Mouse (Mus musculus): Measurements from ENCODE around the gene Cog7. TPM values are rescaled to one million over a fixed set of nuclear protein-coding genes. Genes with fewer than 3 reads are reported as not detected.

The Cog7 gene
- total RNA-seq (2023), result 11.2 TPM

DNA sequence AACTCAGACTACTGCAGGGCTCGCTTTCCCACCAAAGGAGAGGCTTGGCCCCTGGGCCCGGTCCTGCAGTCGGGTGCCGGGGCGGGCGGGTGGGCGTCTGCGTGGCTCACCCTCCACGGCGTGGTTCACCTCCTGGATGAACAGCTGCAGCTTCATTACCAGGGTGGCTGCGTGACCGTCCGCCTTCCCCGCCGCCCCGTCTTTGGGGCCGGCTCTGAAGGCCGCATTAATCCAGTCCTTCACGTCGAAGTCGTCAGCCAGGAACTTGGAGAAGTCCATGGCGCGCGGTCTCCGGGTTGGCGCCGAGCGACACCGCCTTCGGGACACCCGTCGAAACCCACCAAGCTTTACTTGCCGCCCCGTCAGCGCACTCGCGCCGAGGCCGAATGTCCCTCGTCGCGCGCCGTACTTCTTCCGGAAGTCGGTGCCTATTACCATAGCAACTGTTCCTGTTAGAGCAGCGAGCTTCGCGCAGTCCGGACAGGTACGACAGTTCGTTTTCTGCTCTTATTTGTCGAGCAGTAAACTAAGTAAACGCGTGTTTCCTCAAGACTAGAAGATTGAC lies at the start of gene Cog7:
TSS of gene Cog7 (minus strand) at position 405 of the 565 bp plus-strand sequence.

DNA sequence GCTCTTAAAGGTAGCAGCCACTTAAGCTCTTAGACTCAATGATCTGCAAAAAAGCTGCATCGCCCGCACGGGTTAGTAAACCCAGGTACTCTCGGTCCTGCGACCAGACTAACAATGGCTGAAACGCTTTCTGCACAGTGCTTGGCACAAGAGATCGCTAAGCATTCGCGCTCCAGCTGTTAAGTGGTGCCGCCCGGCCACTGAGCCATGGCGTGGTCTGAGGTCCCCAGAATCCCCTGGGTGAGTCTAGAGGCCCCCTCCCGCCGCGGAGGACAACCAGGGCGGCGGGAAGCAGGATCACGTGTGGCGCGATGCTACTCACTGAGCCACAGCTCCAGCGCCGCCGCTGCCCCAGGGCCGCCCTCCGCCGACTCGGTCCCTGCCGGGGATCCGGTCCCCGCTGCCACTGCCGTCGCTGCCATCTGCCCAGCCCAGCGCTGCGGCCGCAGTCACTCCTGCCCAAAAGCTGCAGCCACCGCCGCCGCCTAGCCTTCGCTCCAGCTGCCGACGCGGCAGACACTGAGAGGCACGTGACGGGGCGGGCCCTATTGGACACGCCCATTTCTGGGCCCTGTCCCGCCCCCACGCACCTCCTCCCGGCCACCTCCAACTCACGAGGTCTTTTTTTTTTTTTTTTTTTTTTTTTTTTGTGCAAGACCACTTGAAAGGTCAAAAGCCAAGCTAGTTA lies 39.3 kb upstream of the Cog7 start, which contains the start of gene Gga2:
TSS of gene Gga2 (minus strand) at position 556 of the 688 bp plus-strand sequence.

DNA sequence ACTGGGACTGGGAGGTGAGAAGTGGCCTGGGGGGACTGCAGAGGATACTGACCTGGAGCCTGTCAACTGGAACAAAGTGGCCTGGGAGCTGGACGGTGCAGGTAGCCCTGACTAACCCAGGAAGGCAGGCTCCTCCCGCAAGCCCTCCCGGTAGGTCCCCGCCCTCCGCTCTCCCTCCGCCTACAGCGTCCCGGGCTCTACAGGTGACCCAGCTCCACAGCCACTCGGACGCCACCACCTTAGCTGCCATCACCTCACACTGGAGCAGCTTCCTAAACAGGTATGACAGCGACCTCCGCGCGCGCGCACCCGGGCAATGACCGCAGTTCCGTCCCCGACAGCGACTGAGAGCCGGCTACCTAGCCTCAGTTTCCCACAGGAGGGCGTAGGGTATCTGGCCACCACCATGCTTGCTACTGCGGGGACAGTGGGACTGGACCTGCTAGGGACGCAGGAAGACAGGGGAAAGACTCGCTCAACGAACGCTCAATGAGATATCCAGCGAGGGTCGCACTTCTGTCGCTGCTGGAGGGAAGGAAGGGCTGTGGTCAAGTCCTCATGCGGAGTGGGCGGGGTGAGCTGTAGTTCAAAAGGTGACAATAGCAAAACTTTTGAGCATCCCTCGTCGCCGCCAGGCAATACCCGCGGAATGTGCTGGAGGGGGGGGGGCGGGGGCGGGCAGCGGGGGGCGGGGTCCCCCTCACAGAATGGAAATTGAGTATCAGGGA lies 116.5 kb downstream of the Cog7 start, which contains the start of gene Scnn1b:
TSS of gene Scnn1b (plus strand) at position 181 of the 728 bp plus-strand sequence.

Other genes with a start within 250 kb of the Cog7 start
- gene Scnn1g, start 247.2 kb downstream of the Cog7 start, total RNA-seq (2023), result not detected
- not detected for gene Scnn1b, start 116.7 kb downstream of the Cog7 start, total RNA-seq (2023)
- gene Gga2, start 39.5 kb upstream of the Cog7 start, total RNA-seq (2023), result 21.0 TPM
- gene Ubfd1, start 85.5 kb upstream of the Cog7 start, total RNA-seq (2023), result 44.2 TPM
- gene Ears2, start 85.6 kb upstream of the Cog7 start, total RNA-seq (2023), result 19.7 TPM
- 80.0 TPM for gene Ndufab1, start 120.2 kb upstream of the Cog7 start, total RNA-seq (2023)
- 3.9 TPM for gene Palb2, start 151.3 kb upstream of the Cog7 start, total RNA-seq (2023)
- gene Dctn5, start 151.3 kb upstream of the Cog7 start, total RNA-seq (2023), result 49.5 TPM
- gene Plk1, start 177.7 kb upstream of the Cog7 start, total RNA-seq (2023), result 5.3 TPM
- gene Ern2, start 204.5 kb upstream of the Cog7 start, total RNA-seq (2023), result not detected
- 0.80 TPM for gene Chp2, start 237.8 kb upstream of the Cog7 start, total RNA-seq (2023)